Mouse (Mus musculus) lung, embryonic 16.5 days (tissue): Measurements from ENCODE around the gene Gm15517. TPM values are rescaled to one million over a fixed set of nuclear protein-coding genes. Genes with fewer than 3 reads are reported as not detected.

Experiments used
- polyA plus RNA-seq: library from polyadenylated mRNA; unstranded; fragments of >200 nt; fragmentation: Nextera tagmentation; extraction: Ambion mirVana; gene quantifications from 2 replicates; pipeline ENCODE4 v1.2.1, GENCODE M21; 2015

Gm15517 gene
- polyA plus RNA-seq, 1 experiment from 2014 or later, result not detected

Other genes with a start within 250 kb of the Gm15517 start
- not detected in 2 replicates for gene Klk1b26, start 249.3 kb upstream of the Gm15517 start, polyA plus RNA-seq
- gene Klk1b27, start 209.2 kb upstream of the Gm15517 start, polyA plus RNA-seq, result not detected in 2 replicates
- gene Klk1b21, start 159.1 kb upstream of the Gm15517 start, polyA plus RNA-seq, result not detected in 2 replicates
- gene Klk1b22, start 148.8 kb upstream of the Gm15517 start, polyA plus RNA-seq, result not detected in 2 replicates
- gene Klk1b16, start 124.7 kb upstream of the Gm15517 start, polyA plus RNA-seq, result not detected in 2 replicates
- gene Klk1b24, start 73.2 kb upstream of the Gm15517 start, polyA plus RNA-seq, result not detected in 2 replicates
- not detected in 2 replicates for gene Klk1b3, start 63.3 kb upstream of the Gm15517 start, polyA plus RNA-seq
- not detected in 2 replicates for gene Klk1b4, start 54.0 kb upstream of the Gm15517 start, polyA plus RNA-seq
- not detected in 2 replicates for gene Klk1b5, start 45.5 kb upstream of the Gm15517 start, polyA plus RNA-seq
- not detected in 2 replicates for gene Klk1, start 36.1 kb upstream of the Gm15517 start, polyA plus RNA-seq
- not detected in 2 replicates for gene Gm36864, start 25.3 kb upstream of the Gm15517 start, polyA plus RNA-seq
- 0.96 and 0.97 TPM in 2 replicates for gene 1700028J19Rik, start 14.8 kb upstream of the Gm15517 start, polyA plus RNA-seq
- 113 and 123 TPM in 2 replicates for gene 2410002F23Rik, start 14.7 kb upstream of the Gm15517 start, polyA plus RNA-seq
- not detected in 2 replicates for gene Acp4, start 4.1 kb upstream of the Gm15517 start, polyA plus RNA-seq
- gene Clec11a, start 45.5 kb downstream of the Gm15517 start, polyA plus RNA-seq, result 3.0 and 3.2 TPM in 2 replicates
- 0.96 and 1.1 TPM in 2 replicates for gene Shank1, start 48.8 kb downstream of the Gm15517 start, polyA plus RNA-seq
- gene Syt3, start 122.7 kb downstream of the Gm15517 start, polyA plus RNA-seq, result 2.1 and 2.3 TPM in 2 replicates
- 1.2 and 1.5 TPM in 2 replicates for gene 1700008O03Rik, start 124.4 kb downstream of the Gm15517 start, polyA plus RNA-seq
- gene Lrrc4b, start 167.6 kb downstream of the Gm15517 start, polyA plus RNA-seq, result 0.36 and 0.57 TPM in 2 replicates
- gene Aspdh, start 203.9 kb downstream of the Gm15517 start, polyA plus RNA-seq, result 0.62 and 1.3 TPM in 2 replicates
- 115 and 116 TPM in 2 replicates for gene Josd2, start 206.5 kb downstream of the Gm15517 start, polyA plus RNA-seq
- gene Emc10, start 235.1 kb downstream of the Gm15517 start, polyA plus RNA-seq, result 94.0 TPM in 2 replicates
- gene Fam71e1, start 235.1 kb downstream of the Gm15517 start, polyA plus RNA-seq, result 9.5 and 9.9 TPM in 2 replicates